Mouse (Mus musculus) heart, postnatal 4 days (tissue): ENCODE results near the gene Pygo2. TPM values are rescaled to one million over a fixed set of nuclear protein-coding genes. Genes with fewer than 3 reads are reported as not detected.

Experiments
- DNase-seq: peaks from one replicate; pipeline ENCODE4 v3.0.0; 2021
- total RNA-seq, 2 experiments: library from RNA; stranded (reverse); gene quantifications; 2 replicates each; pipeline ENCODE4 v1.2.3; 2021

Pygo2 gene
- 10 to 100 TPM; 20.3 to 22.1 TPM for total RNA-seq

- peak; percentile 95 for DNase-seq
These were observed at the start of gene Pygo2 for GRCm38 (mm10) chr3:89430171-89431159. TSS of gene Pygo2 (plus strand) at chr3:89430214.

- no peak for DNase-seq
These were observed 49.7 kb upstream of the Pygo2 start for GRCm38 (mm10) chr3:89380291-89380690.

GRCm38 (mm10) chr3:89380711-89381110 is 49.3 kb upstream of the Pygo2 start:
- DNase-seq = no peak

GRCm38 (mm10) chr3:89381233-89381632 is 48.8 kb upstream of the Pygo2 start:
- no peak for DNase-seq

GRCm38 (mm10) chr3:89382033-89382882 is 47.8 kb upstream of the Pygo2 start:
- no peak for DNase-seq

GRCm38 (mm10) chr3:89382950-89383349 is 47.1 kb upstream of the Pygo2 start:
- no peak for DNase-seq

- no peak for DNase-seq
These were observed 46.3 kb upstream of the Pygo2 start for GRCm38 (mm10) chr3:89383651-89384255.

GRCm38 (mm10) chr3:89384331-89385076 is 45.5 kb upstream of the Pygo2 start:
- no peak for DNase-seq

GRCm38 (mm10) chr3:89385451-89385850 is 44.6 kb upstream of the Pygo2 start:
- no peak for DNase-seq

- no peak for DNase-seq
These were observed 43.3 kb upstream of the Pygo2 start for GRCm38 (mm10) chr3:89386438-89387420.

- DNase-seq = no peak
These were observed 42.4 kb upstream of the Pygo2 start for GRCm38 (mm10) chr3:89387632-89388031.

- peak; percentile 83 for DNase-seq
These were observed 41.7 kb upstream of the Pygo2 start for GRCm38 (mm10) chr3:89388134-89388881.

GRCm38 (mm10) chr3:89388901-89389740 is 40.9 kb upstream of the Pygo2 start:
- no peak for DNase-seq

GRCm38 (mm10) chr3:89390111-89390515 is 39.9 kb upstream of the Pygo2 start:
- peak; percentile 58 for DNase-seq

GRCm38 (mm10) chr3:89390699-89391662 is 39.0 kb upstream of the Pygo2 start:
- peak; percentile 53 for DNase-seq

- DNase-seq = peak; percentile 72
These were observed 38.1 kb upstream of the Pygo2 start for GRCm38 (mm10) chr3:89391663-89392511.

- DNase-seq = no peak
These were observed 37.1 kb upstream of the Pygo2 start for GRCm38 (mm10) chr3:89392871-89393311.
